Mouse (Mus musculus) left cerebral cortex, adult 2 months (tissue): ENCODE measurements at regions not wholly inside any gene's neighbourhood (a gene's known extent, or its start where the extent isn't known, plus 50 kb on each side); places are given as distances from the start of the nearest gene placed in this dataset.
A peak's percentile ranks its signal among the peaks of the same experiment; 100 is the strongest.

Experiments
- DNase-seq, 2 experiments: peaks; one replicate each; pipeline ENCODE4 v3.0.0; 2021 to 2022; ENCODE audit warnings: low spot score in 2 of 2, mixed read lengths in 1 of 2; ENCODE audit errors: extremely low spot score in 1 of 2
- H3K27ac ChIP-seq: fragments of 200-600 bp; 2 replicates; pipeline ENCODE4 v1.8.1; 2022
- H3K4me3 ChIP-seq: fragments of 200-600 bp; 2 replicates; pipeline ENCODE4 v1.8.1; 2022
- CTCF ChIP-seq: fragments of 200-600 bp; IDR thresholded peaks from 2 replicates; pipeline ENCODE4 v1.8.1; 2022; ENCODE audit warnings: antibody characterized with exemption, mild to moderate bottlenecking, moderate library complexity
- intact Hi-C: fragments of 180-260 bp; cut with DNase I; formaldehyde crosslinking; loops from one replicate; pipeline ENCODE4 v1.15.1; 2025

DNA sequence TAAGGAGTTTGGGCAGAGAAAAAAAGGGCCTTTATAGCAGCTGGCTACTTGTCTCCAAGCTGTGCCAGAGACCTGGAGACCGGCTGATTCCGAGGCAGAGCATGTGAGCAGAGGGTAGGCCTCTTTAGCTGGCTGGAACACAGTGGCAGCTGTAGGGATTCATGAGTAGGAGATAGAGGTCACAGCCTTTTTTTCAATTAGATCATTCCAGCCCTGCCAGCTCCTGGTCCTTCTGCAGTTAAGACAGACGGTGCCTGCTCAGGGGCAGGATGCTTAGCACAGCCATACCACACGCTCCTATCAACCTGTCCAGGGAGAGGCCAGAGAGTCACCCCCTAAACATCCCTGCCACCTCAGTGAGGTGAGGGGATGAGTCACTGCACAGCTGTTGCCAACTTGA lies 302.1 kb downstream of the Galc start:
- intact Hi-C loops = no loop called here
- no peak overlapping the region for H3K27ac ChIP-seq
- TF ChIP-seq CTCF = no peak
- no peak for DNase-seq
- no peak overlapping the region for H3K4me3 ChIP-seq

DNA sequence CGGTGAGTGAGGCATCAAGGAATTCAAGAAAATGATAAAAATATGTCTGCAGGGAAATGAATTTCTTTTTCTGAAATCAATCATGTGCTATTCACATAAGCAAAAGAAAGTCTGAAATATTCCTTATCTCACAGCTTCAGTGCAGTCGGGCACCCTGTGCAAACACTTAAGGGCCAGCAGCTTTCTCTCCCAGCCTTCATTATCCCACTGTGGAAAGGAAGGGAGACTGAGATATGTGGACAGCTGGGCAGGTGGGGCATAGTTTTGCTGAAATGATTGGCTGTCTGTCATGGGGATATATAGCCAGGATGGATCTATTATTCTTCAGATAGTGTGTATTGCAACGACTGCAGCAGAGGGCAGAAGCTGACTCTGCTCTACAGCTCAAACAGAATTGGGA lies 305.9 kb downstream of the Galc start:
- no peak for TF ChIP-seq CTCF
- intact Hi-C loops = no loop called here
- no peak for DNase-seq
- H3K4me3 ChIP-seq = no peak overlapping the region
- H3K27ac ChIP-seq = no peak overlapping the region

DNA sequence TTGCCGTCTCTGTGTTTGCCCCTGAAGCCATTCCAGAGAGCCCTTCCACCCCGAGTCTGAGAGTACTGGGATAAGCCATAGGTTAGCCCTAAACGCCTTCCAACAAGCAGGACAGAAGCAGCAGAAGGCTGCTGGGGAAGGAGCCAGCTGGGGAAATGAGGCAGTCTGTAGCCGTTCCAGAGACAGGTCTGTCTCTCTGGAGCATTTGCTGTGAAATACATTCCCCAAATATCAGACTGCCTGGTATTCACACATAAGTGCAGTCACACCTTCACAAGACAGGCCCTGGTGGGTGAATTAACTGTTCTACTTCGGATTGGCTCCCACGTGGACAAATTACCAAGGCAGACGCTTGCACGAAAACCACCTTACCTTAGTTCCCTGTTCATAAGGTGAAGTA lies 307.1 kb downstream of the Galc start:
- intact Hi-C loops = no loop called here
- no peak overlapping the region for H3K27ac ChIP-seq
- no peak overlapping the region for H3K4me3 ChIP-seq
- no peak for TF ChIP-seq CTCF
- DNase-seq = no peak

DNA sequence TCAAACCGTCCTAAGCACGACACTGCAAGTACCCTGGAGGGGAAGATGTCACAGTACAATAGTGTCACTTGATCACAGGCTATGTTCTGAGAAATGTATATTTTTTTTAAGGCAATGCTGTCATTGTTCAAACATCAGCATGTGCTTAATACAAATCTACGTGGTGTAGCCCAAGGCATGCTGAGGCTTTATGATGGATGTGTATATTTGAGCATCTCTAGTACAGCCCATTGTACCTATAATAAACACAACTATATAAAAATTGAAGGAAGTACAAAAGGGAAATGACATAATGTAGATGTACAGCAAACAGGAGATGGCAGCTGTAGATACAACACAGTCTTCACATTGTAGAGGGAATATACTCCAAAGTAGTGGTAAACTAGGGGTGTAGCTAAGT lies 309.2 kb downstream of the Galc start:
- no peak for TF ChIP-seq CTCF
- DNase-seq = no peak
- H3K4me3 ChIP-seq = no peak overlapping the region
- intact Hi-C loops = no loop called here
- H3K27ac ChIP-seq = no peak overlapping the region

DNA sequence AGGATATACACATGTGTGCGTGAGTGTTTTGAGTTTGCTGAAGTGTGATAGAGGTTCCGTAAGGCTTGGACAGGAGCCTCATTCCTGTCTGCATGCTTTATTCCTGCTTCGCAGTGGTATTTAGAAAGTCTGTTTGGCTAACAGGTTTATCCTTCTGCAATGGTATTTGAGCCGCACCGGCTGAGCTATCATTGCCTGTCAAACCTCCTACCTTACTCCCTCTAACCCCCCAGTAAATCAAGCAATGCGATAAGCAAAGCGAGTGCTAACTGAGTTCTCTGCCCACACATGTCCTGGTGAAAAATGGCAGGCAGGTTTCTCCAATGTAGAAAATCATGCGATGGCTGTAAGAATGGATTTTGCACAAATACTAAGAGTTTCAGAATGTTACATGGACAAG lies 311.8 kb downstream of the Galc start:
- intact Hi-C loops = no loop called here
- DNase-seq = no peak
- Histone ChIP-seq H3K27ac (no peak overlapping the region), H3K4me3 (no peak overlapping the region)
- no peak for TF ChIP-seq CTCF

DNA sequence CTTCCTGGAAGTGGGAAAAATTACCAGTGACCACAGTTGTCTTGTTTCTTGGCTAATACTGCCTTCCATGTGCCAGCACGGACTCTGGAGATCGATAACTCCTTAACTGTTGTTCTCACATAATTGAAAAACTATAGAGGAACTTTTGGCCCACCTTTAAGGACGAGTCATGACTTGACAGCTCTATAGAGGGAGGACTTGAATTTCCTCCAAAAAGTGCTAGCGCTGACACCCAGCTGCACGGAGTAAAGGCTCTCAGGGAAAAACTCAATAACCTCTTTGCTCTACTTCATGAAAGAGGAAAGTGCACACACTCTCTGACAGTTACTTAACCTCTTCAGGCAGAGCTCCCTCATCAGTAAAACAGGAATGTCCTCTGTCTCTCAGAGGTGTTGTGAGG lies 320.9 kb downstream of the Galc start:
- no peak for DNase-seq
- intact Hi-C loops = no loop called here
- H3K4me3 ChIP-seq = no peak overlapping the region
- TF ChIP-seq CTCF = no peak
- H3K27ac ChIP-seq = no peak overlapping the region

DNA sequence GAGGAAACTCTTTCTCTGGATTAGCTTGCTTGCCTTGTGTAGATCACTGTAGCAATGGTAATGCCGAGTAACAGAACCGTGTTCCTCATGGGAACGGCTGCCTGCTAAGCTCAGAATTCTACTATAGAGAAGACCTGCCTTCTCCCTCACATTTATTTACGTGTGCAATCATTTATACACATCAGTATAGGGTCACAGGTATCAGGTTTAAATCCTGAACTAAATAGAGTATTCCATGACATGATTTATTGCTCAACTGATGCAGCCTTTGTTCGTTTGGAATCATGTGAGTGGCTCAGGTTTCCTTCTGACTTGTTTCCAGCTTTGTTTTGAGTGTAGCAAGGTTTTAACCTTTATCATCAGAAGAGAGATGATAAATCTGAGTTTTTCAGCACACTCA lies 329.4 kb downstream of the Galc start:
- TF ChIP-seq CTCF = no peak
- no peak overlapping the region for H3K27ac ChIP-seq
- no peak overlapping the region for H3K4me3 ChIP-seq
- intact Hi-C loops = no loop called here
- DNase-seq = no peak

DNA sequence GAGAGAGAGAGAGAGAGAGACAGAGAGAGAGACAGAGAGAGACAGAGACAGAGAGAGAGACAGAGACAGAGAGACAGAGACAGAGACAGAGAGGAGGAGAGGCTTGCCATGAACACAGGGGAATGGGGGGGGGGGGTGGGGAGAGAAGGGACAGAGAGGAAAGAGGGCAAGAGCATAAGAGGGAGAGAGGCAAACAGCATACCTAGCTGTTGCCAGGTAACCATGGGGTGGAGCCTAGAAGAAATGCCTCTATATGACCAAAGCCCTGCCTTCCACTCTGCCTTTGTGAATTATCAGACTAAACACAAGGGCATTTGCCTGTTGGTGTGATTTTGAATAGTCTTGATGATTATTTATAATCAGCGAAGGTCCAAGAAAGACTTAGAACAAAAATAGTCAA lies 332.2 kb downstream of the Galc start:
- no peak overlapping the region for H3K4me3 ChIP-seq
- intact Hi-C loops = no loop called here
- TF ChIP-seq CTCF = no peak
- no peak for DNase-seq
- H3K27ac ChIP-seq = no peak overlapping the region

DNA sequence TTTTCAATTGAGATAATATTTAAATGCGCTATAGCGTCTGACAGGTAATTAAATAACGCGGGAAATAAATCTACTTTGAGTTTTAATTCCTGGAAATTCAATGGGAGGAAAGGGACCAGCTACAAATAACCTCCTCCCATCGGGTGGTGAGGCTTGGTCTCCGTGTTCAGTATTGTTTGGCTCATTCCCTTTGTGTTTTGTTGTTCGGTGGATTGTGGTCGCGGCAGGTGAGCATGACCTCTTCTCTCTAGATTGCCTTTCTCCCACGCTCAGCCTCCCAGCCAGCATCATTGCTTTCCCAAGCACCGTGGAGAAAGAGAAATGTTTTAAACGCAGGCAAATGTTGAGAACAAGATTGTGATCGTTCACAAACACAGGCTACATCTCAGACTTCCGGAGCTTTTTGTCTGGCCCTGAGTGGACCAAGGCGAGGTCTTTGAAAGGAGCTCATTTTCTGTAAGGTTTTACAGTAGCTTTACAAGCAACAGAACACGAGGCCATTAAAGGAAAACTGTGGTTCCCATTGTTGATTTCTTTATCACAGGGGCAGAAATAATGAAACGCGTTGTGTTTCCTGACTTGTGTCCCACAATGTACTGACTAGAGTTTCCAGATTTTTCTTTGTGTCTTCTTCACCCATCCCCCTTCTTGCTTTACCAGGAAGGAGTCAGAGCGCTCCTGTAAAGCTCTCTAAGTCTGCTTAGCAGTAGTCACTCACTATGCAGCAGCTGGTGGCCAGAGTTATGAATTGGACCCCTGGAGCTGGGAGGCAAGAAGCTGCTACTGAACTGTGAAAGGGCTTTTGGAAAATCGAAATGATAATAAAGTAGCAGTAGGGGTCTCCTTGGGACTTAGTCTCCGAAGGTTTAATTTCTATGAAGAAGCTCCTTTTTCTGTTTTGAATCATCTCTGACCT lies 337.7 kb downstream of the Galc start:
- no peak overlapping the region for H3K4me3 ChIP-seq
- no peak overlapping the region for H3K27ac ChIP-seq
- no peak for TF ChIP-seq CTCF
- intact Hi-C loops = no loop called here
- no peak for DNase-seq

DNA sequence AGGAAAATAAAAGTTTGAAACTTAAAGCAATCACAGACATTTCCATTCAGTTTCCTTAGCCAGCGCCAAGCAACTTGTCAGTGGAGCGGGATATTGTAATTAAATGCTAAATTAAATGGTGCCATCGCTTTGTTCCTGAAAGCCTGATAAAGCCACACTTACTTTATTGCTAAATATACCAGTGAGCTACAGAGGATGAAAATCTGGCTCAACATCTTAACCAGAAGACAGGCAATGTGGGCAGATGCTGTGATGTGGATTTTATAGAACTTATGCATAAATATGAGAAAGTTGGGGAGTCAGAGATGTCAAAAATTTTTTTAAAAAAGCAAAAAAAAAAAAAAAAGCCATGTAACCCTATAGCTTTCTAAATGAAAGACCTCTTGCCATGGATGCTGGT lies 340.8 kb downstream of the Galc start:
- no peak for TF ChIP-seq CTCF
- intact Hi-C loops = no loop called here
- no peak for DNase-seq

DNA sequence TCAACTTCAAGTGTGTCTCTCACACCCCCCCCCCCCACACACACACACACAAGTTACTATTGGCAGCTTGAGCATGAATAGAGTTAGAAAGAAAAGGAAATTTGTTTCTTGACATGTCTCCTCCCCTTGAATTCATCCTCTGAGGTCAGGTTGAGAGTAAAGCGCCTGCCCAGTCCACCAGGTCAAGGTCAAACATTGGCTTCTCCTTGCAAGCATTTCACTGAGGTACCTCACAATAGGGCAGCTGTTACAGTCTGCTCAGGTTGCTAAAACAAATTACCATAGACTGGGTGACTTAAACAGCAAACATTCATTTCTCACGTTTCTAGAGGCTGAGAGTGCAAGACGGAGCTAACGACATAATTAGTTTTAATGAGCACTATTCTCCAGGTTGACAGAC lies 344.2 kb downstream of the Galc start:
- Histone ChIP-seq H3K27ac (no peak overlapping the region), H3K4me3 (no peak overlapping the region)
- intact Hi-C loops = no loop called here
- TF ChIP-seq CTCF = no peak
- DNase-seq = no peak

More for the DNA sequence above, 340.8 kb downstream of the Galc start:
- Histone ChIP-seq H3K27ac (peak overlapping the region; percentile 67), H3K4me3 (no peak overlapping the region)

DNA sequence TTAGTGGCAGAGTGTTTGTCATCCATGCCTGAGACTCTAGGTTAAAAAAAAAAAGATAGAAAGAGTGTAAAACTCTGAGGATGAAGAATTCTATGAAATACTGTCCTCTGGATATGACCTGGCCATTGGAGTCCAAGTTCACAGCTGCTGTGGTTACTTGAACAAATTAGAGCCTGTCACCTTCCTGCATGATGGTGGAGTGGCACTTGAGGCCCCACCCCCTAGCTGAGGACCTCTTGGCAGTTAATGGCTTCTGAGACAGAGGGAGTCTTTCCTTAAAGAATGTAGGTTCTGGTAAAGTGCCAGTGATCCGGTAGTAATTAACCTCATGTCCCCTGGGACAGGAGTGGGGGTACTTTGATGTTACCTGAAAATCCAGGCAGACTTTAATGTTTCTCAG lies 346.5 kb downstream of the Galc start:
- intact Hi-C loops = no loop called here
- no peak overlapping the region for H3K27ac ChIP-seq
- DNase-seq = no peak
- H3K4me3 ChIP-seq = no peak overlapping the region
- no peak for TF ChIP-seq CTCF

DNA sequence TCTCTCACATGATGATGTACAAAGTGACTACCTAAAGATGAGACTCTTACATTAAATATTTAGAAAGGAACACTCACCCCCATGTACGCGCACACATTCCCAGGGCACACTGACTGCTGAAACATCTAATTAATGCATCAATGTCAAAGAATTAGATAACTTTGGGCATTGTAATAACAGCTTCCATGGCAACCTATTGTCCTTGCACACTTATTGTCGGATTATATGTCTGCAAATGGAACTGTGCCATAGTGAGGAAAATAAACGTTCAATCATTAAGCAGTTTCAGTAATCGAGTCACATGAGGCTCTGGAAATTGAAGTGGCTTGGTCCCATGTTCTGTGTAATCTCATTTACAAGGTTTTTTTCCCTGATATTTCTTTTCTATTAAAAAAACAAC lies 360.0 kb downstream of the Galc start:
- no peak overlapping the region for H3K27ac ChIP-seq
- no peak overlapping the region for H3K4me3 ChIP-seq
- DNase-seq = no peak
- no peak for TF ChIP-seq CTCF
- intact Hi-C loops = no loop called here
